Mouse (Mus musculus) spleen, adult 18-20 months (tissue): ENCODE data around the gene Angptl1.

Experiments
- DNase-seq, 2 experiments: peaks; one replicate each; pipeline ENCODE4 v3.0.0; 2022; ENCODE audit warnings: mixed read lengths in 2 of 2

The Angptl1 gene

GRCm38 (mm10) chr1:156838177-156838576, at the start of gene Angptl1:
Gene Angptl1, plus strand, starts transcription at chr1:156838562.
- DNase-seq = no peak

GRCm38 (mm10) chr1:156789844-156790490, 48.4 kb upstream of the Angptl1 start:
- no peak for DNase-seq

- DNase-seq = no peak
Measured at GRCm38 (mm10) chr1:156796251-156796650, 42.1 kb upstream of the Angptl1 start.

GRCm38 (mm10) chr1:156801276-156801675, 37.1 kb upstream of the Angptl1 start:
- DNase-seq = no peak

- DNase-seq = no peak
Measured at GRCm38 (mm10) chr1:156808332-156808731, 30.0 kb upstream of the Angptl1 start.

GRCm38 (mm10) chr1:156811928-156812327, 26.4 kb upstream of the Angptl1 start:
- DNase-seq = no peak

GRCm38 (mm10) chr1:156812716-156813115, 25.6 kb upstream of the Angptl1 start:
- DNase-seq = no peak

- no peak for DNase-seq
Measured at GRCm38 (mm10) chr1:156813485-156813884, 24.9 kb upstream of the Angptl1 start.

- no peak for DNase-seq
Measured at GRCm38 (mm10) chr1:156819236-156819635, 19.1 kb upstream of the Angptl1 start.

- DNase-seq = no peak
Measured at GRCm38 (mm10) chr1:156838695-156839094, 333 bp downstream of the Angptl1 start.

- DNase-seq = no peak
Measured at GRCm38 (mm10) chr1:156841625-156842339, 3.4 kb downstream of the Angptl1 start.

- DNase-seq = no peak
Measured at GRCm38 (mm10) chr1:156847098-156847497, 8.7 kb downstream of the Angptl1 start.

- DNase-seq = no peak
Measured at GRCm38 (mm10) chr1:156852409-156852808, 14.0 kb downstream of the Angptl1 start.

- DNase-seq = no peak
Measured at GRCm38 (mm10) chr1:156852872-156853271, 14.5 kb downstream of the Angptl1 start.

GRCm38 (mm10) chr1:156854558-156854957, 16.2 kb downstream of the Angptl1 start:
- no peak for DNase-seq

GRCm38 (mm10) chr1:156856666-156857065, 18.3 kb downstream of the Angptl1 start:
- DNase-seq = no peak

GRCm38 (mm10) chr1:156859156-156859555, 20.8 kb downstream of the Angptl1 start:
- DNase-seq = no peak

- no peak for DNase-seq
Measured at GRCm38 (mm10) chr1:156859711-156860250, 21.4 kb downstream of the Angptl1 start.

GRCm38 (mm10) chr1:156860266-156860665, 21.9 kb downstream of the Angptl1 start:
- no peak for DNase-seq

GRCm38 (mm10) chr1:156861475-156862043, 23.2 kb downstream of the Angptl1 start:
- no peak for DNase-seq

GRCm38 (mm10) chr1:156863726-156864125, 25.4 kb downstream of the Angptl1 start:
- DNase-seq = no peak

GRCm38 (mm10) chr1:156864240-156864639, 25.9 kb downstream of the Angptl1 start:
- no peak for DNase-seq

- DNase-seq = no peak
Measured at GRCm38 (mm10) chr1:156870028-156870427, 31.7 kb downstream of the Angptl1 start.

- DNase-seq = no peak
Measured at GRCm38 (mm10) chr1:156870616-156871015, 32.3 kb downstream of the Angptl1 start.
